Mouse (Mus musculus): ENCODE results near the gene Lpar3.

DNA sequence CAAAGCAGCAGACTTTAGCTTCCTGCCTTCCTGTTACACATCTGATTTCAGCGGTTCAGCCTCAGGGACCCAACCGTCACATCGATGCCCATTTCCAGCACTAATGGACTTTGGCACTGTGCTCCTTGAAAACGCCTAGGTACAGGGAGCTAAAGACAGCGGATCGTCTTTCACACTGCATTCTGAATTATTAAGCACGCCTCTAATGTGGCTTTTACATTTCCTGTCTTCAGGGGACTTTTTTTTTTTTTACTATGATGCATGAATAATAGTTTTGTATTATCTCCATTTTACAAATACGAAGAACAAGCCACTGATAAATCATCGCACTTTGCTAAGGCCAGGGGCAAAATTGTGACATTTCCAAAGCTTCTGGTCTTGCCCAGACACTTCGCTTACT lies 34.7 kb upstream of the Lpar3 start:
- TF ChIP-seq CTCF (IDR thresholded peaks at IDR 0.05; ENCODE audit: low read depth) (no peak), EP300 (IDR thresholded peaks at IDR 0.05; ENCODE audit: low read depth) (no peak)

Measured in liver, embryonic 14.5 days (tissue).